Mouse (Mus musculus) liver, embryonic 14.5 days (tissue): ENCODE measurements around the gene Gm21760.
"Not testable (repeated sequence)": the region's sequence is repeated elsewhere in the genome, so short reads cannot be mapped to it uniquely, and the experiment has no call there.

Source experiments
- CTCF ChIP-seq: IDR thresholded peaks from 2 replicates; pipeline ENCODE4 v1.5.1; 2016; ENCODE audit warnings: antibody characterized with exemption, low read depth, control low read depth
- EP300 ChIP-seq: IDR thresholded peaks from 2 replicates; pipeline ENCODE4 v1.6.1; 2016; ENCODE audit warnings: antibody characterized with exemption, low read depth

DNA sequence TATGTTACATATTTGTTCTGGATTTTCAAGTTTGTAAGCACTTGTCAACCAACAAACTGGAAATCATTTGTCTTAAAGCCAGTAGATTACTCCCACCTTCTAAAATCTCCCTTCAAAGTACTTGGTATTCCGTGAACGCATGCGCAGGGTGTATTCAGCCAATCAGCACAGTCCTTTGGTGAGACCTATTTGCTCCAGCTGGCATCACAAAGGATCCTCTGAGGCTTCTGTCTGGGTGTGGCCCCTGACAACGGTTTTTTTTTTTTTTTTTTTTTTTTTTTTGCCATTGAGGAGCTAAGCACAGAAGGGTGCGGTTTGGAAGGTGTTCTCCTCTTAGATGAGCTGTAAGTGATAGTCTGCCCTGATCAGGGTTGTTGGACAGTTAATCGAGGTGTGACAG lies at the start of gene Gm21760:
- not testable (repeated sequence) for TF ChIP-seq CTCF, EP300
